Mouse (Mus musculus): ENCODE measurements around the gene 2310034G01Rik.

DNA sequence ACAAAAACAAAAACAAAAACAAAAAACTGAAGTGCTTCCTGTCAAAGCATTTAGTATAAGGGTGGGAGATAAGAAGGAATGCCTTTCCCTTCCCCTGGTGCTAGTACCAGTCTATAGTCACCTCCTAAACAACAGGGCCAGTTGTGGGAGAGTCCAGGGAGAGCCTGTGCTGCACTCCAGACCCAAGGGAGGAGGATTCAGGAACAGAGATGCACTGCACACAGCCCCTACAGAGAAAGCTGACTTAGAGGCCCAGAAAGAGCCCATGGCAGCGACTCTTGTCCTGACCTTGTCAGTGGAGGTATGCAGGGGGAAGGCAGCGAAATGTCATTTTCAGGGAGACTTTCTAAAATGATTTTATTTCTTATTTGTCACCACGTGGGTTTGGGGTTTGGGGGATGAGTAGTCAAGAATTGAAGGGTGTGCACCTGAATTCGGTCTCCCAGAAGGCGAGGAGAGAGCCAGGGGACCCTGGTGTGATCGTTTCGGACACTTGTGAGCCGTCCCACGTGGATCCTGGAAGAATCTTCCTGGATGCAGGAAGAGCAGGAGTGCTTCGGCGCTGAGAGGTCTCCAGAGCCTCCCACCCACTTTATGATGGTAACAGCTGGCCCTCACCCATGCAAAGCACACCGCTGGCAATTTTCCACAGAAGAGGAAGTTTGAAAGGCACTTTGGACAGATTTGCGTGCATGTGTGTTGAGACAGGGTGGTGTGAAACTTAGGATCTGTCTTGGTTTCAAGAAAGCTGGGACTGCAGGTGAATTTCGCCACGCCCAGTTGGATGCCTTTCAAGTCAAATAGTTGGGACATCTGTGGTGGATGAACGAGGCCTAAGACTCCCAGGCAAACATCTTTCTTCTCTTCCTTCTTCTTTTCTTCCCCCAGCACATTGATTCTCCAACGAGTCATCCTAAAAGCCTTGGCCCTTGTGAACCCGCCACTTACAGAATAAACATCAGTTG is 46.6 kb downstream of the 2310034G01Rik start:
- TF ChIP-seq POLR2A (IDR thresholded peaks at IDR 0.05; ENCODE audit: control insufficient read depth, extremely low read depth, insufficient read depth, low read length, poor library complexity) (no peak), CTCF (IDR thresholded peaks at IDR 0.05; ENCODE audit: borderline replicate concordance, control insufficient read depth, extremely low read depth, insufficient read depth, low read length, poor library complexity) (no peak)
